Mouse (Mus musculus) olfactory bulb, adult 2 months (tissue): ENCODE results near the gene Golga2.

Source experiments
- CTCF ChIP-seq: fragments of 200-500 bp; IDR thresholded peaks from 2 replicates; pipeline ENCODE4 v1.5.1; 2012; ENCODE audit warnings: low read depth, mild to moderate bottlenecking, low read length, moderate library complexity; ENCODE audit not compliant: insufficient read depth
- POLR2A ChIP-seq: fragments of 200-500 bp; IDR thresholded peaks from 2 replicates; pipeline ENCODE4 v1.6.1; 2012; ENCODE audit warnings: mild to moderate bottlenecking, low read depth, low read length, moderate library complexity; ENCODE audit not compliant: insufficient read depth

DNA sequence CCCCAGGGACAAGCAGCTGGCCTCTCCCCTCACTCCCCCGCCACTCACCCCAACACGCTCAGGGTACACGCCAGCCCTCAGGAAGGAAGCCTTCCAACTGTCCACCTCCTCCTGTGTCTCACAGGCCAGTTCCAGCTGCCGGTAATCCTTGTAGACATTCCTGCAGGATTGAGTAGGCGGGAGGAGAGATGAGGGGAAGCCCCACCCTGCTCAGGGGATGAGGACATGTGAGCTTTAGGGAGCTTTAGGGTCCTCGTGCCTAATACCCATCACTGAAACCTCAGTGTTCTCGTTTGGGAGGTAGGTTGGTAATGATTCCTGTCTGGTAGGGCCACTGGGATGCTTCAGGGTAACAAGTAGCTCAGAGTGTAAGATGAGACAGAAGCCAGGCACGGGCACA lies 28.6 kb downstream of the Golga2 start:
- TF ChIP-seq CTCF (no peak), POLR2A (no peak)
